Mouse (Mus musculus): ENCODE measurements around the gene 1600014C23Rik.

The 1600014C23Rik gene

GRCm38 (mm10) chr17:45752053-45752452 lies 18.4 kb upstream of the 1600014C23Rik start:
- DNase-seq (ENCODE audit: low spot score in 2 of 2), result no peak

DNA sequence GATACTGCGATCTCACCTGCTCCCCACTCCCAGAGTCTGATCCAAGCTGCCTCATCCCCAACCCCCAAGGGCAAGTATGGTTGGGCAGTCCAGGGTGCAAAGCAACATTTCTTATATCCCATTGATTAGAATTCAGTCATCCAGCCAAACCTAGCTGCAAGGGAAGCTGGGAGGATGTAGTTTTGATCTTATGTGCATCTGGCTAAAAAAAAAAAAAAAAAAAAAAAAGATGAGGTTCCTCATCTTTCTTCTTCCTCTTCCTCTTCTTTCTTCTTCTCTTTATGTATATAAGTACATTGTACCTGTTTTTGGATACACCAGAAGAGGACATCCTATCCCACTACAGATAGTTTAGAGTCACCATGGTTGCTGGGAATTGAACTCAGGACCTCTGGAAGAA lies 17.7 kb upstream of the 1600014C23Rik start:
- no peak for DNase-seq (ENCODE audit: low spot score in 2 of 2)

DNA sequence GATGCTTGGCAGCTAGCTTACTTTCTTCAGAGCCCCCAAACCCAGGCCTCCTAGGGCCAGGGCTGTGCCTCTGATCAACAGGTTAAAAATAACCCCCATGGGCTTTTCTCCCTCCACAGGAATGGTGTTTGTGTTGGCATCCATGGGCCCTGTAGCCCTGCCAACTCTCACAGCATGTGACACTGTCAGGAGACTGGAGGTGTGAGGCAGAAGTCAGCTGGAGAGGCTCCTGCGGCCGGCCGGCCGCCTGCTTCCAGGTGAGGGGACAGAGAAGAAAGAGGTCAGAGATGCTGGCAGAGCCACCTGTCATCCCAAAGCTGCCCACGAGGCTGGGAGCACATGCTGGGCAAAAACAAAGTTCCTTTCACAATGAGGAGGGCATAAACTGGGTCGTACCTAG lies 15.5 kb upstream of the 1600014C23Rik start:
- DNase-seq (ENCODE audit: low spot score in 2 of 2), result no peak

DNA sequence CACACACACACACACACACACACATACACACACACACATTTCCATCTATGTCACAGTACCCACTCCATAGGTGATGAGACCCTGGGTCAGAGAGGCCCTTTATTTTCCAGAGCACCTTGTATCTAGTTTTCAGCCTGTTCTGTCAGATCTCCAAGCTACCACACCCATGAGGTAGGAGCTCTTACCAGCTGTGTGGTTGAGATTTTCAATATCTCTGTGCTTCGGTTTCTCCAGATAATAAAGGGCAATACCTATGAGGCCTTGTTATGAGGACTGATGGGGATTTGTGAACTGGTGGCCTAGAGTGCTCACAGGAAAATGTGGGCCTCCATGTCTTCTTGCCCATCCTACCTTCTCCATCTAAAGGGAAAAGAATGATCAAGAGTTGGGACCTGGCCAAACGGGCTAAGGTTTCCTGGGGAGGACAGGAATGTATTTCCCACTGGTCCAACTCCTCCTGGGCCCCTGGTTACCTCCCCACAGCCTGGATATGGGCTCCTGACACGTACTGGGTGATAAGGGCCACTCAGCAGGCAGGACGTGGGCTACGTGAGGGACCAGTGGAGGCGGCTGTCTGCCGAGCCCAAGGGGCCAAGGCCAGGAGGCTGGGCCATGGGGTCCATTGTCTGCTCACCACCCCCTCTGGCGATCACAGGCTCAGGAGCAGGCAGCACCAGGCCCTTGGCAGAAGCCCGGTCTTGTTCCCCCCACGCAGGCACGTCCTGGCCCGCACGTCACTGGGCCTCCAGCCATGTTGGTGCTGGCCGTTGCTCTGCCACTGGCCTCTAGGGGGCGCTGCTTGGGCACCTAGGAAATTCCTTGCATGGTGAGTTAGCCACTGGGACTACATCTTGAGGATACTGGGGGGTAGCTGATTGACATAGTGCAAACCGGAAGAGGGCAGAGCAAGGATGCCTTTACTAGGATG lies 14.5 kb upstream of the 1600014C23Rik start:
- peak in 1 of 2 experiments; percentile 63 for DNase-seq (ENCODE audit: low spot score in 2 of 2)

GRCm38 (mm10) chr17:45747293-45747692 lies 13.6 kb upstream of the 1600014C23Rik start:
- no peak for DNase-seq (ENCODE audit: low spot score in 2 of 2)

DNA sequence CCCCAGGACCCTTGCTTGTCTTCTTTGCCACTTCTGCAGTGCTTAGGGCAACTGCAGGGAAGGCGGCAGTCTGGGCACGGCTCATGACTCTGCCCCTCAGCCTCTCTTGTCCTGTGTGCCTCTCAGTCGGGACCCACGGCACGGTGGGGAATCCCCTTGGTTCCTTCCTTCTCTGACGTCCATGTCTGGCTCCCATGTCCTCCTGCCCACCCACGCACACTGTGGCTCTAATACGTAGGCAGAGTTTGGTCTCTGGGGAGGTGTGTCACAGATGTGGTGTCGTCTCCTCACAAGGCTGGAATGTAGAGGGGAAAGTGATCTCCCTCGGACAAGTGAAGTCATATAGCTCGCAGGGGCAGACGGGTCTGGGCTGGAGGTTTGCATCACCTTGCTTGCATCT lies 13.1 kb upstream of the 1600014C23Rik start:
- DNase-seq (ENCODE audit: low spot score in 2 of 2), result no peak

DNA sequence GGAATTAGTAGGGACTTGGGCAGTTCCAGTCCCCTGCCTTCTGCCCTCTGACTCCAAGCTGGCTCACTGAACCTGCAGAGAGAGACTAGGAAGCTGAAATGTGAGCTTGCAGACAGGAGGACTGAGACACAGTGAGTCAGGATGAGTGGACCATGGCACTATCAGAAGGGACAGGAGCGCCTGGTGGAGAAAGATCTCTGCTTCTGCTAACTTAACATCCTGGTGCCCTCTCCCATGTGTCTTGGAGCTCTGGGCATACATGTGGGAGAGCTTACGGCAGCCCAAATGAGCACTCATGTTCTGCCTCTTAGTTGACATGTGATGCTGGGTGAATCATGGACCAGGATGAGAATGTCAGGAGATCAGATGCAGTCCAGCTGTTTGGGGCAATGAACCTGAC lies 12.0 kb upstream of the 1600014C23Rik start:
- no peak for DNase-seq (ENCODE audit: low spot score in 2 of 2)

- DNase-seq (ENCODE audit: low spot score in 2 of 2), result no peak
Measured at GRCm38 (mm10) chr17:45742371-45743147, 8.9 kb upstream of the 1600014C23Rik start.

DNA sequence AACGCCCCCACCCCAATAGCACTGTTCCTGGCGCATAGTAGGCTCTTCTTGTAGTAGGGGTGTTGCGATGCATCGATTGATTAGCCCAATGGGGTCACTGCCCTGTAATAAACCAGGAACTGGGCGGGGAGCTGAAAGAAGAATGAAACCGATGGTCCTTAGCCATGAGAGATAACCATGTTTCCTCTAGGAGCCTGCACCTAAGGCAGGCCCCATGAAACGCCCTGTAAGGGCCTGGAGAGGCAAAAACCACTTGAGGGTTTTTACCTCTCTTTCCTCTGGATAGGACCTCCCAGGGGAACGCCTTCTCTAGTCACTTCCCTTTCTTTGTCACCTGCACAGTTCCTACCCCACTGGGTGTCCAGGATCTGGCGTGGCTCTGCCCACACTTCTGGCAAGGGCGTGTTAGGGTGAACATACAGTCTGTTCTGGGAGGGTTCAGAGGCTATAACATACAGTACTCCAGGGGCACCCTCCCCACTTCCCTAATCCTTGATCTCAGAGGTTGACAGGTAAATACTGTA lies 3.5 kb upstream of the 1600014C23Rik start:
- DNase-seq (ENCODE audit: low spot score in 2 of 2), result no peak

- peak; percentile 72 to 90 for DNase-seq (ENCODE audit: low spot score in 2 of 2)
Measured at GRCm38 (mm10) chr17:45736311-45737077, 2.9 kb upstream of the 1600014C23Rik start.

DNA sequence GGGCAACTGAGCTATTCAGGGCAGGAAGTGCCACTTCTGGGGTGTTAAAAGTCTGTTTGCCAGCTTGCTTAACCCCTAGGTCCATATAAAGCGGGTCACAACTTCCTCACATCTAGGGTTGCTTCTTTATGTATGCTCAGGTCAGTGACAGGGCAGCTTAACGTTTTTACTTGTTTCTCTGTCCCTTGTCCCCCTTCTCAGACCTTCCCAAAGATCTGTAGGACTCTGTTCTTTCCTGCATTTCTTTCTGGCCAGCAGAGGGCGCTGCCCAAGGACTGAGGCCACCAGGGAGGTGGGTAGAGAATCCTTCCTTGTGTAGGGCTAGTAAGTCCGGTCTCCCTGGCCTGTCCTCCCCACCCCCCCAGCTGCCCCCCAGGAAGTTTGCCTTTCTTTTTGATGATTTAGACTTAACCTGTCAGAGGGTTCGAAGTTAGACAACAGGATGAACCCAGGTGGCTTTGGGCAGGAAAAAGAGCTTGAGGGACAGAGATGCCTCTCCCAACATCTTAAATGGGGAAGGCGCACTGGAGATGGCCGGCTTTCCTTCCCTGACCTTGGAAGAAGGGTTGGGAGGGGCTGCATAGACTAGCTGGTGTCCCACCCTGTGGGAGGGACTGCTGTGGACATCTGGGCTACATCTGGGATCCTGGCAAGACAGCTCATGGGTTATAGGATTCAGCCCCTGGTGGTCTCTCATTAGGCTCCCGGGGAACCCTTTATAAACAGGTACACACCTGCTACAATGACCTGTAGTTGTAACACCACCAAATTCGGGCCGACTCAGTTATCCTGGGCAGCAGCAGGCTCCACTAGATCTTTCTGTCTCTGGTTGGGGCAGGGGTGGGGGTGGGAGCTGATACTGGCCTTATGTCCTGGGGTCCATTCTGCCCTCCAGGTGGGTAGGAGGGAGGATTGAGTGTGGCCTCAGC lies 2.0 kb upstream of the 1600014C23Rik start:
- DNase-seq (ENCODE audit: low spot score in 2 of 2), result peak in 1 of 2 experiments; percentile 91

DNA sequence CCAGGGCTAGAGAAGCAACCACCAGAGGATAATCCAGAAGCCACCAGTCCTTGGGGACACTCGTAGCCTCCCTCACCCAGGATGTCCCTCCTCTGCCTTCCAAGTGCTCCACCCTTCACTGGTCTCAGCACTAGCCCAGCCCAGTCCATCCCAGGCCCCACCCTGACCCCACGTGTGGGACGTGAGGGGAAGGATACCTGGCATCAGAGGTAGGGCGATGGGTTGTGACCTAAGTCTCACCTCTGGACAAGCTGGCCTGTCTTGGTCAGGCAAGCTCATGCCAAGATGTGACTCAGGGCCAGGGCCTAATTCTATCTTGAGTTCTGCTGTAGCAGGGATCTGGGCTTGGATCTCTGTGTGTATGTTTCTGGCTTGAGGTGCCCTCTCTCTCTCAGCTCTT lies 1.2 kb upstream of the 1600014C23Rik start:
- no peak for DNase-seq (ENCODE audit: low spot score in 2 of 2)

DNA sequence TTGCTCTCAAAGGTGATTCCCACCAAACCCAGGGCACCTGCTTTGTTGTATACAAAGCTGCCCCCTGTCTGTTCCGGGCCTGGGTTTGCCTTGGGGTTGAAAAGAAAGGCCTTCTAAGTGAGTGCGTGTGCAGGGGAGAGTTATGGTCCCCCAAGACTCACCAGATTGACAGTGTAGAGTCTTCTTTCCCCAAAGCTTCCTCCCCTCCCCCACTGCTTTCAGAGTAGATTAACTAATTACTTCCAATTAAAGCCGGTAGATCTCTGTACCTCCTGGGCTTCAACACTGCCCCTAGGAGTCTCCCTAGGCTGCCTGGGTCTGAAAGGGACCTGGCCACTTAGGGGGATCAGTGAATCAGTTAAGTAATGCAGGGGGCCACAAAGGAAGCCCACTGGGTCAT lies 689 bp upstream of the 1600014C23Rik start:
- DNase-seq (ENCODE audit: low spot score in 2 of 2), result no peak

DNA sequence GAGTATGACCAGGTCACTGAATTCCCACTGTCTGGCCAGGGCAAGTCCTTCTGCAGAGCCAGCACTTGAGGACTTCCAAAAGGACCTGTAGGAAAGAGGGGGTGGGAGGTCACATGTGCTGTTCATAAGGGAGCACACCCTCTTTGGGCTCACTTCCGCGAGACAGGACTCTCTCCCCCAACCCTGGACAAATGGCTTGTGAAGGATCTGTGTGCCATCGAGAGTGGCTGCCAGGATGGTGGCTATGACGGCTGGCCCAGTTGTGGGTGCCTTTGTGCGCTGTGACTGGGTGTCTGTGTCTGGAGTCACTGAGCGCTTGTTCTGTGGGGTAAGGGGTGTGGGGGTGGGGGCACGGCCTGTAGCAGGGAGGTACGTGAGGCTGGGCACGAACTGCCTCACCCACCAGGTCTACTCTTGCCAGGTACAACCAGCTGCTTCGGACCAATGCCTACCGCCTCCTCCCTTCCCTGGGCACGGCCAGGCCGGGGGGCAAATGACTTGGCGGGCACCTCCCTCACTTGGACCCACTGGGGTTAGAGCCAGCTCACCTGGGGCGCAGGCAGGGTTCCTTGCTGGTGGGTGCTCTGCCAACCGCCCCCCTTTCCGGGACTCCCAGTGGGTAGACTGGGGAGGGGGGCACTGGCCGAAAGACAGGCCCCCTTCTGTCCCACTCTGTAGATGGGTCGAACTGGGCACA lies 458 bp downstream of the 1600014C23Rik start:
- DNase-seq (ENCODE audit: low spot score in 2 of 2), result peak in 1 of 2 experiments; percentile 37

DNA sequence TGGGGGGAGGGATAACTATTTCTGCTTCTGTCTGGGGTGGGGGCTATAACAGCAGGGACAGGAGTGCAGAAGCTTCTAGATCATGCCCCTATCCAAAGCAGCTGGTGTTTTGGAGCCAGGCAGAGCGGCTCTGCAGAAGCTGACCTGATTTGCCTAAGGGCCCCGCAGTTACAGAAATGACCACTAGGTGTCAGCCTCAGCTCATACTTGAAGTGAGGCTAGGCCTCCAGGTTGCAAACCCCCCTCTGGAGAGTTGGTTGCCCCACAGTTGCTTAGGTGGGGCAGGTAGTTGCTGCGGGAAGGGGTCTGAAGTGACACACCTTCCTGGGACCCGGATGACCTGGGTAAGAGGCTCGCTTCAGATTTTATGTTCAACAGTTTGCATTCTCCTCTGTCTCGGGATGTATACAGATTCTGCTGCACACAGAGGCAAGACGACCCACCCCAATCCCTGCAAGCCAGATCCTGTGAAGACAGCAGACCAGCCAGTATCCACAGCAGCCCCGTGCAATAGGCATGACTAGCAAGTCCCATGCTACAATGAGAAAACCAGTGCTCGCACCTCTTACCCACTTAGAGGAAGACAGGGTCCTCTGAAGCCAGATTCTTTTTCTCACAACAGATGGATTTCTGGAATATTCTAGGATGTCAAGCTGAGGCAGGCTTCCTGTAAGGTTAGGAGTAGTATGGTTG lies 2.3 kb downstream of the 1600014C23Rik start:
- DNase-seq (ENCODE audit: low spot score in 2 of 2), result peak in 1 of 2 experiments; percentile 92

DNA sequence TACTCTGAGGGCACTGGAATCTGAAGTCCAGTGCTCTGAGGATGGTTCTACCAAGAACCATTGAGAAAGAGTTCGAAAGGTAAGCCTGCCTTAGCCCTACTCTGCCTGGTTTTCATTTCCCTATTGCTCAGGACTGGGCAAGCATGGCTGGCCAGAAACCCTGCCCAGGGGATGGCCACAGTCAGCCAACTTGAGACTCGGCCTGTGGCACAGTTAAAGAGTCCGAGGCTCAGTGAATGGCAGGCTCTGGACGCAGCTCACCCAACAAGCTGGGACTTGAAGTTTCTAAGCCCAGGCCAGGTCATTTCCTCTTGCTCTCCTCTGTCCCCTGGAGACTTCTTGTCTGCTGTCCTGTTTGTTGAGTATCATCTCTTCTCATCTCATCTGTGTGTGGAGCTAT lies 2.9 kb downstream of the 1600014C23Rik start:
- no peak for DNase-seq (ENCODE audit: low spot score in 2 of 2)

DNA sequence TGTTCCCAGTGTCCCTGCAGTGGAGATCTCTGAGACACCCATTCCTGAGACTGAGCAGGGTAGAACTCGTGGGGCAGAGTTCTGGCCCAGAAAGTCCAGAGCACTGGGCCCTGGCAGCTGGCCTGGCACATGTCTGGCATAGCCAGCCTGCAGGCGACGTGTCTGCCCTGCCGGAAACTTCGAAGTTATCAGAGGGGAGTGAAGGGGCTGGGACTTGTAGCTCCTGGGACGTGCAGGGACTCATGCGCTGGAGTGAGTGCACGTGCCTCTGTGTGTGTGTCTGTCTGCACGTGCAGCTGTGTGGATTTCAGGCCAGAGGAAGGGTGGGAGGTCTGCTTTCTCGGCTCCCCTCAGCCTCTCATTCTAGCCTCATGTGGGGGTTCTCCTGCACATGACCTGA lies 4.3 kb downstream of the 1600014C23Rik start:
- no peak for DNase-seq (ENCODE audit: low spot score in 2 of 2)

GRCm38 (mm10) chr17:45727983-45728723 lies 5.5 kb downstream of the 1600014C23Rik start:
- no peak for DNase-seq (ENCODE audit: low spot score in 2 of 2)

- DNase-seq (ENCODE audit: low spot score in 2 of 2), result no peak
Measured at GRCm38 (mm10) chr17:45727481-45727880, 6.2 kb downstream of the 1600014C23Rik start.
